Mouse (Mus musculus): Measurements from ENCODE around the gene Klra6.
"Not testable (repeated sequence)": the region's sequence is repeated elsewhere in the genome, so short reads cannot be mapped to it uniquely, and the experiment has no call there.

Gene Klra6

GRCm38 (mm10) chr6:130026854-130027253, at the start of gene Klra6:
Gene Klra6 (minus strand): TSS chr6:130026954.
- no peak for DNase-seq (ENCODE audit: extremely low spot score, low read depth, low spot score)

DNA sequence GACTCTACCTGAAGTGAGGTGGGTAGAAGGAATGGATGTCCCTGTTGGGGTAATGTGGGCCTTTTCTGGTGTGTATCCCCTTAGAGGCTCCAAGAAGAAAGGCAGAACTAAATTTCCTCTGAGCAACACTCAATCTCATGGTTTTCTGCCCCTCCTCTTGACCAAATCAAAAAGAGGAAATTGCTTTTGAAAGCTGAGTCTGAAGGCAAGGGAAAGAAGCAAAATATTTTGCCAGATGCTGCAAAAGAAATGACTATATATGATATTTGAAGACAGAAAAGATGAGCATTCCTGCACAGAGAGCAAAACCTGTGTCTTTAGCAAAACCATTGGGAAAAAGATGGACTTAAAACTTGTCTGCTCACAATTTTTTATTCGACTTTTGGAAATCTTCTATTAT, 40.4 kb upstream of the Klra6 start, which contains the start of gene Klra4:
Gene Klra4, minus strand, starts transcription at position 101 of the 400 bp plus-strand sequence.
- DNase-seq (ENCODE audit: extremely low spot score, low read depth, low spot score): not testable (repeated sequence)

DNA sequence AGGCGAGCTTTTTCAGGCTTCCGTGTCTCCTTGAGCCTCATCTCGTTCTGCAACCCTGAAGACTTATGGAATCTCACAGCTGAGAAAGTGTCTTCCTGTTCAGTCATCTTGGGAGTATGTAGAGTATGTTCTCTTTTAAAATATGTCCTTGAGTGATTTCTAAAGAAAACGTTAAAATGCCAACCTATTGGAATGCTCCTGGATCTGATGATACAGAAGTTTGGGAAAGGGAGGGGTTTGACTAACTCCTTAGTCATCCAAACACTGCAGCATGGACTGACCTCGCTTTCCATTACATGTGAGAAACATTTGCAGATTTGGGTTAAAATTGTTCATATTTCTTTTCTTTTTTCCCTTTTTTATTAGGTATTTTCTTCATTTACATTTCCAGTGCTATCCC, 38.4 kb upstream of the Klra6 start:
- no peak for DNase-seq (ENCODE audit: extremely low spot score, low read depth, low spot score)

DNA sequence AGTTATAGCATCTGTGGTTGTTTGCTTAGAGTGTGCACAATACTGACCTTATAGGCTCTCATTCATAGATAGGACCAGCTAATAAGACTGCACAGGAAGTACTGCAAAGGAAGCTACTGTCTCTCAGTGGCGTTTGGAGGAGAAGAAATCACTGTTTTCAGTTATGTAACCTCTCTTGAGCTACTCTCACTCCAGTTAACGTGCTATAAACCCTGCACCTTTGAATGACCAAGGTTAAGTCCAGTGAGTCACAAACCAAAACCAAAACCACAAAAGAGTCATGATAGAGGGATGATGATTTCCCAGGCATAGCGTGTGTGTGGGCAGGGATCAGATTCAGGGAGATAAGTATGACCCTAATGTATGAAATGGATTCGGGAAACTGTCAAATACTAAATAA, 8.4 kb upstream of the Klra6 start:
- not testable (repeated sequence) for DNase-seq (ENCODE audit: extremely low spot score, low read depth, low spot score)

- DNase-seq (ENCODE audit: extremely low spot score, low read depth, low spot score): not testable (repeated sequence)
These were observed 4.8 kb upstream of the Klra6 start for GRCm38 (mm10) chr6:130031493-130032089.

Measured in hindlimb bud, embryonic 11.5 days (tissue).